Mouse (Mus musculus) layer of hippocampus, adult 11-12 months (tissue): ENCODE results near the gene Itpr1.

Source experiments
- DNase-seq: peaks from one replicate; pipeline ENCODE4 v3.0.0; 2022; ENCODE audit warnings: low spot score

Gene Itpr1

GRCm38 (mm10) chr6:108277622-108278396 lies 64.9 kb downstream of the Itpr1 start:
- no peak for DNase-seq

DNA sequence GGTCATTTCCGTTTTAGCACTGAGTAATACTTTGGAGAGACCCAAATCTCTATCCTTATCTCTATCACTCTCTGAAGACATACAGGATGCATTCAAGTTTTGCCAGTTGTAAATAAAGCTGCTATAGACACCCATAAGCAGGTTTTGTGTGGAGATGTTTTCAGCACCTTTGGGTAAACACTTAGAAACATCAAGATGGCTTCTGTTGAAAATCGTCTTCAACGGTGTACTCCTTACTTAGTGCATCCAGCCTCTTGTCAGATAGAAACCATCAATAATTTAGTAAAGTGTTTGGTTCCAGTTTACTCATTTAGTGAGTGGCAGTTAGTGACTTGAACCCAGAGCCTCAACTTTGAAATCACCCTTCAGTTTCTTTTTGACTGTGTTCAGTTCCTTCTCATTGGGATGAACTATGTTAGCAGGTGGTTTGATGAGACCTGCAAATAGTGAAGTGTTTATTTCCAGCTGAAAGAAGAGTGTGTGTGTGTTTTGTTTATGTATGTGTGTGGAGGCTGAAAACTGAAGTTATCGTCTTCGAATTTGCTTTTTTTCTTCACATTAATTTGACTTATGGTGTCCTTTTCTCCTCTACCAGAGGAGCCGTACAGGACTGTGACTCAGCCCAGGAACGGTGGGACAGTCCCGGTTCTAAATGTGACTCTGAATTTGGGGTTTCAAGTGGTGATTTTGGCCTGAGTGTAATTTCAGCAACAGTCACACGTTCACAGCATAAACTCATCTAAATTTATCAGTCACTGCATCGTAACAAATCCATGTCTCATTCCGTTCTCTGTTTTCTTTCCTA lies 66.1 kb downstream of the Itpr1 start:
- no peak for DNase-seq

DNA sequence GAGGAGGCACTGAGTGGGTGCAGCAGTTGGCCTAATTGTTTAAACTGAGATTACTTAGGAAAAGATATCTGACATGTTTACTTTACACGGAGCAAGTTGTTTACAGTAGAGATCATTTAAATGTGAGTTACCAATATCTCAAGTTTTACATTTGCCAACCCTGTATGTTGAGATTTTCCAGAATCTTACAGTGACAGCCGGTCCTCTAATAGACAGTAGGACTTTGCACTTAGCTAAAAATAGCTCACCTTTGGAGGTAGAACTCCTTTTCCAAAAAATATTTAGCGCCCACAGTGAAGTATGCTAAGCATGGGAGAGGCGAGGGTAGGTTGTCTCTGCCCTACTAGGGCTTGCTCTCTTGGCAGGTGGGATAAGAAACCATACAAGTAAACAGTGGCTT lies 69.2 kb downstream of the Itpr1 start:
- DNase-seq: no peak

DNA sequence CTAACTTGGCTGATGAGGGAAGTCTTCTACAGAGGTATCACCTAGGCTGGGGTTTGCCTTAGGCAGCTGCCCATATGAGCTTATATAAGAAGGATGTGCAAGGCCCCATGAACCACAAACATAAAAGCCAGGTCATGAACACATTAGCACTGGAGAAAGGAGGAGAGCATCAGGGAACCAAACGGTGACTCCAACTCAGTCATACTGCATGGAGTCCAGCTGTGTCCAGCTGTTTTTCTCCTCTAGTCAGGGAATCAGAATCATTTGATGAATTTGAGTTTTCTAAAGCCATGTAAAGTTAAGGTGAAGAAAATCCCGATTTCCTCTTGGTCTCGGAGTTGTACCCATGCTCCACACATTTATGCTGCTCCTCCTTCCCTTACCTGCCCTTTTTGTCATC lies 69.7 kb downstream of the Itpr1 start:
- no peak for DNase-seq

- no peak for DNase-seq
Observed at GRCm38 (mm10) chr6:108284688-108285087, 71.8 kb downstream of the Itpr1 start.

DNA sequence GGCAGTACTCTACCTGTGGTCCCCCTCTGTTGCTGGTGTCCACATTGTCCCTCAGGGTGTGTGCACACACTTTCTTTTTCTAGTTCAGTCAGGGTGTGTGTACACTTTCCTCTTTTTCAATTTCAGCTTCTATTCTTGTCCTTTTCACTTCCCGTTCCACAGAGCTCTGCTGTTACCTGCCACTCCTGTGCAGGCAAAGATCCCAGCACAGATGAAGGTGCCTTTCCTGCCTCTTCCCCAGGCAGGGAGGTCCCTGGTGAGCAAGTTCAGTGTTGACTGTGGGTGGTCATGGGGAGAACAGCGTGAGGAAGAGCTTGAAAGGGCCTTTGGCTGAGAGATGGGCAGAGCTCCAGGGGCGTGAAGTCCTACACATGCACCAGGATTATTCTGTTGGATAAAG lies 76.1 kb downstream of the Itpr1 start:
- no peak for DNase-seq

- DNase-seq: no peak
Observed at GRCm38 (mm10) chr6:108290978-108291377, 78.1 kb downstream of the Itpr1 start.

- DNase-seq: no peak
Observed at GRCm38 (mm10) chr6:108291556-108291955, 78.7 kb downstream of the Itpr1 start.

DNA sequence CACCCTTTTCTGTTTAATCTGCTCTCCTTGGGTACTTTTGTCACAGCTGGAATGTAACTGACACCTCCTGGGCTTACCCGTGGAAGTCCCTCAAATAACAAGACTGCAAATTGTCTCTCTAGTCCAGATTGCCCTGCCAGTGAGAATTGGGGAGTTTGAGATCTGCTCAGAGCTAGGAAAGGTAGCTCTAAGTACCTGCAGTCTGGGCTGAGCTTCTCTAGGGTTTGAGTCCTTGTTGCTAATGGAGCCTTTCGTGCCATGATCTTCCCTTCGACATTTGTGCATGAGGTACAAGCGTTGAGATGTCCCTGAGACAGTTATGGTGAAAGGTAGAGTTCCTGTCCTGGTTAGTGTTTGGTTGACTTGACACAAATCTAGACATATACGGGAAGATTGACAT lies 89.0 kb downstream of the Itpr1 start:
- no peak for DNase-seq

- DNase-seq: no peak
Observed at GRCm38 (mm10) chr6:108303619-108304567, 91.0 kb downstream of the Itpr1 start.

- DNase-seq: no peak
Observed at GRCm38 (mm10) chr6:108305171-108305779, 92.4 kb downstream of the Itpr1 start.

DNA sequence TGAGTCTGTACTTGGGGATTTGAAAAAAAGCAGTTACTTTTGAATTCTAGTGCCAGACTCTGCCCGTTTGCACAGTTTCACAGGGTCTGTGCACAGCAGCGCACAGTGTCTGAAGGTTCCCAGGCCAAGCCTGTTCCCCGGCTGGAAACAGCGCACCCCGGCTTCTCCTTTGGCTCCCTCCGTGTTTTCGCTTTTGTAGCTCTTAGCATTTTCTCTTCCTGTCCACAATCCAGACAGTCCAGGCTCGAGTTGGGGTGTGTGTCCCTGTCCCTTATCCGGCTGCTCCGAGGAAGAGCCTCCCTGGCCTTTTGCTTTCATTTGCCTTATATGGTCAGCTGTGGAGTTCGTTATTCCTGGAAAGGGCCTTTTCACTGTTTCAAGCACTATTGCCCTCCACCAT lies 93.3 kb downstream of the Itpr1 start:
- no peak for DNase-seq

- DNase-seq: no peak
Observed at GRCm38 (mm10) chr6:108306910-108307584, 94.2 kb downstream of the Itpr1 start.

DNA sequence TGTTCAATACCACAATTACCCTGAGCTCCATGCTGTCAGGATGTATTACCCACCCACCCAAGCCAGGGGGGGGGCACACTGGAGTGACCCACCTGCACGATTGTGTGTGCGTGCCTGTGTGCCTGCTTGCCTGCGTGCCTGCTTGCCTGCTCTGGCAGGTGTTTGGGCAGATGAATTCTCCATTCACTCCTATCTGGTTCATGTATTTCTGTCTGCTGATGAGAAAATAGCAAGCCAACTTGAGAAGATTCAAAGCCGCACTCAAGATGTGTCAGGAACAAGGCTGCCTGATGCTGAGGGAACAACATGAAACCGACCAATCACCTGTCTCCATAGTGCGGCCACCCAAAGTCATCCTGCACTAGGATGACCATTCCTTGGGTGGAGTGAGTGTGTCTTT lies 94.9 kb downstream of the Itpr1 start:
- no peak for DNase-seq

DNA sequence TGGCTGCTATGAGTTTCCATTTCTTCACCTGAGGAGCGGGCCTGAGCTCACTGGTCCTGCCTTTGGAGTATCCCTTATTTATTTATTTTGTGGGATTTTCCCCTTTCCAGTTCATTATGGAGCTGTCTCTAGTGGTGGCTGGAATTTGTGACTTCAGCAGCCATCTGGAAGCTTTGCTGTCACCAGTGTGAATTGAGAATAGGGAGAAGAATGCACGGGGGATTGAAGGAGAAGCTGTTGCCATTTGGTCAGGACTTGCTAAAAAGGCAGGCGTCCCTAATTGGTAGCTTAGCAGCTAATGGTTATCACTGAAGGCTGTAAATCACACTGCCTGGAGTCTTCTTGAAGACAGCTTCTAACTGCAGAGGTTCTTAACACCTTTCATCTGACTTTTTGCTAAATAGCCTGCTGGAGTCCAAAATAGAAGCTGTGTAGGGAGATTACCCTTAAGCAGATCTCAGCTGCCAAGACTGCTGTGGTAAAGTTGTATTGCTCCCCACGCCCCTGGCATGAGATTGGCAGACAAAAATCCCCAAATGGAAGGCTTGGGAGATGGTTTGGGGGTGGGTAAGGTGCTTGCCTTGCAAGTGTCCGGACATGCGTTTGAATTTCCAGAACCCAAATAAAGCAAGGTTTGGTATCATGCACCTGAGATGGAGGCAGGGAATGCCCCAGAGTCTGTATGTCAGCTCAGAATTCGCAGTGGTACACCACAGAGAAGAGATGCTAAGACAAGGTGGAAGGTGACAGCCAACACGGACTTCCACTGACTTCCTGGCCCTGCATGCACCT lies 96.7 kb downstream of the Itpr1 start:
- no peak for DNase-seq

- no peak for DNase-seq
Observed at GRCm38 (mm10) chr6:108313056-108313455, 100.2 kb downstream of the Itpr1 start.

DNA sequence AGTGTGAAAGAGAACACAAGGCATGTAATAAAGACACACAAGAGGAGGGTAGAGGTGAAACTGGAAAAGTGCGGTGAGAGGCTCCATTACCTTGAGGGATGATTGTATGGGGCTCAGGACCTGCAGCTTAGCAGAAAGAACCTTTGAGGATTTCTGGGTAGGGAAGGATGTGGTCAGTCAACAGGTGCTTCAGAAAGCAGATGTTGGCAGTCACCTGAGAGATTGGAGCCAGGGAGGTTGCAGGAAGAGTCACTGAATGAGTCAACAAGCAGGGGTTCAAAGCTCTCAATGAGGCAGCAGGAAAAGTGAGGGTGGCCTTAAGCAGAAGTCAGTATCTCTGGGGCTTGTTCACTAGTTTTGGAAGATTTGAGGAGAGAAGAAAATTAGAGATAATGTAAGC lies 101.1 kb downstream of the Itpr1 start:
- no peak for DNase-seq

GRCm38 (mm10) chr6:108316268-108316824 lies 103.5 kb downstream of the Itpr1 start:
- no peak for DNase-seq

GRCm38 (mm10) chr6:108316951-108317350 lies 104.1 kb downstream of the Itpr1 start:
- DNase-seq: no peak

- peak; percentile 64 for DNase-seq
Observed at GRCm38 (mm10) chr6:108321653-108322052, 108.8 kb downstream of the Itpr1 start.
